Mouse (Mus musculus) brown adipose tissue, adult 24 weeks (tissue): ENCODE data around the gene Zcchc14. TPM values are rescaled to one million over a fixed set of nuclear protein-coding genes. Genes with fewer than 3 reads are reported as not detected.

Experiments
- polyA plus RNA-seq: library from polyadenylated mRNA; stranded (reverse); fragments of >200 nt; gene quantifications from 2 replicates; pipeline ENCODE4 v1.2.4, GENCODE M21; 2012; ENCODE audit not compliant: missing spikeins, insufficient read depth, insufficient read length

Gene Zcchc14
- polyA plus RNA-seq, 1 experiment, result 8.9 TPM

Other genes with a start within 250 kb of the Zcchc14 start
- gene 1700018B08Rik, start 108.6 kb downstream of the Zcchc14 start, polyA plus RNA-seq, result not detected in 2 replicates
- 9.7 and 14.7 TPM in 2 replicates for gene Fbxo31, start 74.1 kb downstream of the Zcchc14 start, polyA plus RNA-seq
- 258 and 275 TPM in 2 replicates for gene Map1lc3b, start 62.5 kb downstream of the Zcchc14 start, polyA plus RNA-seq
- gene Jph3, start 76.7 kb upstream of the Zcchc14 start, polyA plus RNA-seq, result not detected in 2 replicates
- 10.5 and 11.4 TPM in 2 replicates for gene Klhdc4, start 176.7 kb upstream of the Zcchc14 start, polyA plus RNA-seq